Mouse (Mus musculus): ENCODE measurements around the gene Agbl4. TPM values are rescaled to one million over a fixed set of nuclear protein-coding genes. Genes with fewer than 3 reads are reported as not detected.

The Agbl4 gene
- polyA plus RNA-seq, 1 experiment from 2014 or later, result 0.38 TPM

- WGBS, result 92% methylated on average over 1 of the region's 1 CpGs
Measured at GRCm38 (mm10) chr4:111501441-111501840, 1104.0 kb downstream of the Agbl4 start.

GRCm38 (mm10) chr4:111502965-111503727, 1105.7 kb downstream of the Agbl4 start:
- Histone ChIP-seq H3K27me3 (no peaks in the 10 kb centered on the region), H3K9me3 (no peaks in the 10 kb centered on the region), H3K4me1 (replicated peaks) (no peaks in the 10 kb centered on the region), H3K9ac (replicated peaks) (no peak overlapping the region), H3K36me3 (no peaks in the 10 kb centered on the region), H3K4me3 (replicated peaks) (no peak overlapping the region), H3K4me2 (no peak overlapping the region), H3K27ac (no peak overlapping the region)
- 54% methylated on average over 5 of the region's 5 CpGs for WGBS
- no peak for ATAC-seq (ENCODE audit: insufficient number of reproducible peaks, insufficient read depth, low FRiP score, low TSS enrichment, low read depth)

More at GRCm38 (mm10) chr4:111501441-111501840, 1104.0 kb downstream of the Agbl4 start:
- Histone ChIP-seq H3K4me3 (replicated peaks) (no peak overlapping the region), H3K36me3 (no peaks in the 10 kb centered on the region), H3K27ac (no peak overlapping the region), H3K9ac (replicated peaks) (no peak overlapping the region), H3K27me3 (no peaks in the 10 kb centered on the region), H3K4me2 (no peak overlapping the region), H3K4me1 (replicated peaks) (no peaks in the 10 kb centered on the region), H3K9me3 (no peaks in the 10 kb centered on the region)
- no peak for ATAC-seq (ENCODE audit: insufficient number of reproducible peaks, insufficient read depth, low FRiP score, low TSS enrichment, low read depth)

GRCm38 (mm10) chr4:111504952-111505351, 1107.5 kb downstream of the Agbl4 start:
- Histone ChIP-seq H3K27ac (no peak overlapping the region), H3K9me3 (no peaks in the 10 kb centered on the region), H3K36me3 (no peaks in the 10 kb centered on the region), H3K4me1 (replicated peaks) (no peaks in the 10 kb centered on the region), H3K4me2 (no peak overlapping the region), H3K27me3 (no peaks in the 10 kb centered on the region), H3K9ac (replicated peaks) (no peak overlapping the region), H3K4me3 (replicated peaks) (no peak overlapping the region)
- ATAC-seq (ENCODE audit: insufficient number of reproducible peaks, insufficient read depth, low FRiP score, low TSS enrichment, low read depth), result no peak
- WGBS, result 79% methylated on average over 2 of the region's 2 CpGs

- Histone ChIP-seq H3K27ac (no peak overlapping the region), H3K4me1 (replicated peaks) (no peaks in the 10 kb centered on the region; the same call in 1 of the 2 replicates), H3K4me3 (replicated peaks) (no peak overlapping the region), H3K9me3 (no peaks in the 10 kb centered on the region), H3K9ac (replicated peaks) (no peak overlapping the region), H3K36me3 (no peaks in the 10 kb centered on the region), H3K4me2 (no peak overlapping the region), H3K27me3 (no peaks in the 10 kb centered on the region)
- WGBS, result 30% methylated on average over 1 of the region's 2 CpGs
- no peak for ATAC-seq (ENCODE audit: insufficient number of reproducible peaks, insufficient read depth, low FRiP score, low TSS enrichment, low read depth)
Measured at GRCm38 (mm10) chr4:111510129-111510528, 1112.7 kb downstream of the Agbl4 start.

GRCm38 (mm10) chr4:111513921-111514320, 1116.5 kb downstream of the Agbl4 start:
- no peak for ATAC-seq (ENCODE audit: insufficient number of reproducible peaks, insufficient read depth, low FRiP score, low TSS enrichment, low read depth)
- 59% methylated on average over 3 of the region's 3 CpGs for WGBS

GRCm38 (mm10) chr4:111516136-111516535, 1118.7 kb downstream of the Agbl4 start:
- H3K27ac ChIP-seq, result no peak overlapping the region

More at GRCm38 (mm10) chr4:111513921-111514320, 1116.5 kb downstream of the Agbl4 start:
- Histone ChIP-seq H3K4me1 (replicated peaks) (peaks cover 3% of the 10 kb centered on the region; the same call in 1 of the 2 replicates), H3K4me3 (replicated peaks) (no peak overlapping the region), H3K9me3 (no peaks in the 10 kb centered on the region), H3K36me3 (no peaks in the 10 kb centered on the region), H3K27me3 (no peaks in the 10 kb centered on the region), H3K27ac (no peak overlapping the region), H3K9ac (replicated peaks) (no peak overlapping the region), H3K4me2 (no peak overlapping the region)

GRCm38 (mm10) chr4:111517063-111517792, 1119.8 kb downstream of the Agbl4 start:
- 0 out of 2 replicates have a peak, but pooled peaks cover 3% of the 10 kb centered on the region for H3K4me1 ChIP-seq (replicated peaks)
- H3K4me3 ChIP-seq (replicated peaks), result no peak overlapping the region
- no peak overlapping the region for H3K4me2 ChIP-seq
- H3K9ac ChIP-seq (replicated peaks), result no peak overlapping the region
- no peaks in the 10 kb centered on the region for H3K36me3 ChIP-seq
- whole genome bisulfite sequencing, result 51% methylated on average over 4 of the region's 4 CpGs
- no peak for ATAC-seq (ENCODE audit: insufficient number of reproducible peaks, insufficient read depth, low FRiP score, low TSS enrichment, low read depth)
- no peak overlapping the region for H3K27ac ChIP-seq
- no peaks in the 10 kb centered on the region for H3K27me3 ChIP-seq
- H3K9me3 ChIP-seq, result no peaks in the 10 kb centered on the region

More at GRCm38 (mm10) chr4:111516136-111516535, 1118.7 kb downstream of the Agbl4 start:
- H3K36me3 ChIP-seq, result no peaks in the 10 kb centered on the region
- H3K4me1 ChIP-seq (replicated peaks), result 0 out of 2 replicates have a peak, but pooled peaks cover 3% of the 10 kb centered on the region
- no peaks in the 10 kb centered on the region for H3K9me3 ChIP-seq
- WGBS, result 90% methylated on average over 2 of the region's 2 CpGs
- no peak overlapping the region for H3K4me2 ChIP-seq
- ATAC-seq (ENCODE audit: insufficient number of reproducible peaks, insufficient read depth, low FRiP score, low TSS enrichment, low read depth), result no peak
- H3K4me3 ChIP-seq (replicated peaks), result no peak overlapping the region
- no peaks in the 10 kb centered on the region for H3K27me3 ChIP-seq
- H3K9ac ChIP-seq (replicated peaks), result no peak overlapping the region

- no peak overlapping the region for H3K4me3 ChIP-seq (replicated peaks)
Measured at GRCm38 (mm10) chr4:111518191-111518590, 1120.7 kb downstream of the Agbl4 start.

GRCm38 (mm10) chr4:111519267-111519666, 1121.8 kb downstream of the Agbl4 start:
- Histone ChIP-seq H3K4me1 (replicated peaks) (0 out of 2 replicates have a peak, but pooled peaks cover 3% of the 10 kb centered on the region), H3K4me3 (replicated peaks) (no peak overlapping the region), H3K27me3 (no peaks in the 10 kb centered on the region), H3K4me2 (no peak overlapping the region), H3K9me3 (no peaks in the 10 kb centered on the region), H3K9ac (replicated peaks) (no peak overlapping the region), H3K36me3 (no peaks in the 10 kb centered on the region), H3K27ac (no peak overlapping the region)
- no peak for ATAC-seq (ENCODE audit: insufficient number of reproducible peaks, insufficient read depth, low FRiP score, low TSS enrichment, low read depth)
- WGBS, result 72% methylated on average over 3 of the region's 3 CpGs

More at GRCm38 (mm10) chr4:111518191-111518590, 1120.7 kb downstream of the Agbl4 start:
- 0 out of 2 replicates have a peak, but pooled peaks cover 3% of the 10 kb centered on the region for H3K4me1 ChIP-seq (replicated peaks)
- H3K9ac ChIP-seq (replicated peaks), result no peak overlapping the region
- 81% methylated on average over 4 of the region's 4 CpGs for WGBS
- no peaks in the 10 kb centered on the region for H3K9me3 ChIP-seq
- no peak overlapping the region for H3K27ac ChIP-seq
- H3K4me2 ChIP-seq, result no peak overlapping the region
- no peaks in the 10 kb centered on the region for H3K27me3 ChIP-seq
- no peak for ATAC-seq (ENCODE audit: insufficient number of reproducible peaks, insufficient read depth, low FRiP score, low TSS enrichment, low read depth)
- H3K36me3 ChIP-seq, result no peaks in the 10 kb centered on the region

- no peak overlapping the region for H3K27ac ChIP-seq
- no peaks in the 10 kb centered on the region for H3K36me3 ChIP-seq
- no peak overlapping the region for H3K9ac ChIP-seq (replicated peaks)
- H3K4me2 ChIP-seq, result no peak overlapping the region
- no peaks in the 10 kb centered on the region for H3K9me3 ChIP-seq
- WGBS, result 88% methylated on average over 2 of the region's 2 CpGs
- H3K4me1 ChIP-seq (replicated peaks), result 0 out of 2 replicates have a peak, but pooled peaks cover 3% of the 10 kb centered on the region
- H3K27me3 ChIP-seq, result no peaks in the 10 kb centered on the region
- no peak overlapping the region for H3K4me3 ChIP-seq (replicated peaks)
- ATAC-seq (ENCODE audit: insufficient number of reproducible peaks, insufficient read depth, low FRiP score, low TSS enrichment, low read depth), result no peak
Measured at GRCm38 (mm10) chr4:111520006-111520405, 1122.5 kb downstream of the Agbl4 start.

- H3K36me3 ChIP-seq, result no peaks in the 10 kb centered on the region
- no peaks in the 10 kb centered on the region for H3K9me3 ChIP-seq
- no peaks in the 10 kb centered on the region for H3K4me1 ChIP-seq (replicated peaks)
- H3K27ac ChIP-seq, result no peak overlapping the region
- WGBS, result 42% methylated on average over 2 of the region's 2 CpGs
- H3K27me3 ChIP-seq, result no peaks in the 10 kb centered on the region
- H3K4me3 ChIP-seq (replicated peaks), result no peak overlapping the region
- no peak overlapping the region for H3K9ac ChIP-seq (replicated peaks)
- no peak for ATAC-seq (ENCODE audit: insufficient number of reproducible peaks, insufficient read depth, low FRiP score, low TSS enrichment, low read depth)
- no peak overlapping the region for H3K4me2 ChIP-seq
Measured at GRCm38 (mm10) chr4:111522974-111523373, 1125.5 kb downstream of the Agbl4 start.
